Mouse (Mus musculus) brain, embryonic 14.5 days (tissue): ENCODE data around the gene Tubb1. TPM values are rescaled to one million over a fixed set of nuclear protein-coding genes. Genes with fewer than 3 reads are reported as not detected.

ENCODE experiments used
- DNase-seq: peaks from one replicate; pipeline ENCODE4 v3.0.0-alpha.2; 2011; ENCODE audit warnings: low read depth
- CTCF ChIP-seq: fragments of 200-500 bp; IDR thresholded peaks from 2 replicates; pipeline ENCODE4 v1.5.1; 2012; ENCODE audit warnings: inconsistent platforms, mild to moderate bottlenecking, moderate library complexity, borderline replicate concordance; ENCODE audit not compliant: insufficient read depth, insufficient read length; ENCODE audit errors: extremely low read depth
- POLR2A ChIP-seq: fragments of 200-500 bp; IDR thresholded peaks from 2 replicates; pipeline ENCODE4 v1.6.1; 2012; ENCODE audit warnings: mild to moderate bottlenecking, inconsistent platforms, borderline replicate concordance; ENCODE audit not compliant: poor library complexity, insufficient read depth, insufficient read length, severe bottlenecking; ENCODE audit errors: extremely low read depth
- polyA plus RNA-seq: library from polyadenylated mRNA; depleted of rRNA; stranded (reverse); fragments of >200 nt; gene quantifications from 2 replicates; pipeline ENCODE4 v1.2.3, GENCODE M21; 2012; rRNA removed

Gene Tubb1
- polyA plus RNA-seq, 1 experiment = 1.5 TPM

- no peak for TF ChIP-seq POLR2A
- no peak for TF ChIP-seq CTCF
- no peak for DNase-seq
Observed at GRCm38 (mm10) chr2:174473550-174473927, 23.0 kb downstream of the Tubb1 start.

- no peak for TF ChIP-seq CTCF
- TF ChIP-seq POLR2A = no peak
- DNase-seq = no peak
Observed at GRCm38 (mm10) chr2:174477543-174478319, 27.2 kb downstream of the Tubb1 start.

GRCm38 (mm10) chr2:174478746-174479145 is 28.3 kb downstream of the Tubb1 start:
- DNase-seq = no peak

GRCm38 (mm10) chr2:174487005-174487404 is 36.5 kb downstream of the Tubb1 start:
- no peak for DNase-seq
- TF ChIP-seq CTCF = no peak
- no peak for TF ChIP-seq POLR2A

More at GRCm38 (mm10) chr2:174478746-174479145, 28.3 kb downstream of the Tubb1 start:
- TF ChIP-seq POLR2A (no peak), CTCF (no peak)

DNA sequence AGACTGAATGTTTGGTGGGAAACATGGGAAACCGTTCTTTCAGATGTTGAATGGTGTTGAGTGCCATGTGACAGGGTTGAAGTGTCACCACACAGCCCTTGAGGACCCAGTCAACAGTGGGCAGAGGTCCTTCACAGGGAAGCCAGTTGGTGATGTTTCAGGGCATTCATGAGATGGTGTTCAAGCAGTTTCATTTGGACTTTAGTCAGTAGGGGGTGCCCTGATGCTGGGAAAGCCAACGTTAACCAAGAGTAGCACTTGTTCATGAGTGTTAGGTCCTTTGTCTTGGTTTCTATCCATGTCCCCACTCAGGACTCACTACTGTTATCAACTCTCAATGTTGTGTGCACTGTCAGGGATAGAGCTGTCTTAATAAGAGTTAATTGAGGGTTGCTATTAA is 42.4 kb downstream of the Tubb1 start:
- TF ChIP-seq POLR2A (no peak), CTCF (no peak)
- no peak for DNase-seq

DNA sequence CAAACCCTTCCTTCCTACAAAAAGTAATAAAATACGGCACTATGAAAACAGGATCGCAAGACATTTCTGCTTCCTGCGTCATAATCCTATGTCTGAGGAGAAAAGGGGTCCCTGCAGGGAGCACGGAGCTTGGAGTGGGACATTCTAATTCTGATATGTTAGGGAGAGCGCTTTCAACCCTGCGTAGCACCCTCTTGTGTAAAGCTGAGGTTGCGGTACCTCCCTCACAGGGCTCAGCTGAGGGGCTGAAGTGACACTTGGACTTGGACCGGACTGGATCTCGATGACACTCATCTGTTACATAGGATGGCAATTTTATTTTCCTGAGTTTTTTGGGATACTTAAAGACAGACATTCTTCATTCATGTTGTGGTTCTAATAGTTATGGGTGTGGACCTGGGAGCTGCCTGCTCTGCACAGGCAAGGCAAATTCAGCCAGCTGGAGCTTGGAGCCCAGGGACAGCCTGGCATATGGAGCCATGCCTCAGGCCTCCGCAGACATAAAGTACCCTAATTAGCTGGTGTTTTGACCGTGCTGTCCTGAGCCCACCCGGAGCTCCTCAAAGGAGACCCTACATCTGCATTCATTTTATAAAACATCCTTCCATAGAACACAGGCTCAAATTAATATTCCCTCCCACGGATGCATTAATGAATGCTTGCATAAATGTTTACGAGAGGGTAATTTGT is 50.5 kb downstream of the Tubb1 start:
- TF ChIP-seq CTCF (no peak), POLR2A (no peak)
- DNase-seq = peak; percentile 71

DNA sequence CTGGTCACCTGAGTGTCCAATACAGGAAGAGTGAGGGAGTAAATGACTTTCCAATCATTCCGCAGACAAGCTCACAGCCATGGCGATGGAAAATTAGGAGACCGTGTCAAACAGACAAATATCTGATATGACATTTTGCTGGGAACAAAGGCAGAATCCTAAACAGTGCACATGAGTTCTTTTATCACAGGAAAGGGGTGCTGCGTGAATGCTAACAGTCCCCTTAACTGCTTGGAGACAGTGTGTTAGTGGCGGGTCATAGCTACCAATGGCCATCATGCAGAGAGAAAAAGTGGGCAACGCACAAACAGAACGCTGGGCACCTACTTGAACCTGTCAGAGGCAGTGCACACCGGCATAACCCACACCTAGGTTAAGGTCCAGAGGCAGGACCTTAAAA is 51.0 kb downstream of the Tubb1 start:
- DNase-seq = no peak
- TF ChIP-seq POLR2A (no peak), CTCF (no peak)

DNA sequence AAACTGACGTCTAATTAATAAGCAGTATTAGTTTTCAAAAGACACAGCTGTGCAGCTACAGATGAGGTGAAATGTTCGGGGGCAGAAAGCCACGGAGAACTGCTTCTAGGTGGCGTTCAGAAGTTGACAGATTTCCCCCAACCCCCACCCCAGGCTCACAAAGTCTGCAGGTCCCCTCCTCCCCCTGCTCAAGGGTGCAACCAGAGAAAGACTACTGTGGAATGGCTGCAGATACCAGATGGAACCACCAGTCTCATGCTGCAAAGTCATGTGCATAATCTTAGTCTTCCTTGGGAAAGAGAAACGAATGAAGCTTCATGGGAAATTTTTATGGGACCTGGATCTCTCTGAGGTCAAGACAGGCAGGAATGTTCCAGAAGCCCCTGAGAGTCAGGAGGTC is 51.8 kb downstream of the Tubb1 start:
- TF ChIP-seq CTCF (no peak), POLR2A (no peak)
- peak; percentile 46 for DNase-seq

GRCm38 (mm10) chr2:174502831-174503460 is 52.5 kb downstream of the Tubb1 start:
- DNase-seq = peak; percentile 14
- TF ChIP-seq POLR2A (no peak), CTCF (no peak)

Other genes with a start within 250 kb of the Tubb1 start
- 1,690 and 2,178 TPM in 2 replicates for gene Gnas, start 166.4 kb upstream of the Tubb1 start, polyA plus RNA-seq
- 0.53 and 0.71 TPM in 2 replicates for gene Gm20721, start 104.0 kb upstream of the Tubb1 start, polyA plus RNA-seq
- 98.6 and 115 TPM in 2 replicates for gene Nelfcd, start 34.9 kb upstream of the Tubb1 start, polyA plus RNA-seq
- 62.0 and 69.4 TPM in 2 replicates for gene Ctsz, start 11.7 kb upstream of the Tubb1 start, polyA plus RNA-seq
- 387 and 406 TPM in 2 replicates for gene Atp5e, start 13.4 kb downstream of the Tubb1 start, polyA plus RNA-seq
- 83.6 and 90.5 TPM in 2 replicates for gene Prelid3b, start 22.4 kb downstream of the Tubb1 start, polyA plus RNA-seq
- gene Zfp831, start 192.8 kb downstream of the Tubb1 start, polyA plus RNA-seq = 0.01 TPM in 2 replicates